Mouse (Mus musculus) thymus, postnatal 4 days (tissue): ENCODE data around the gene Bcas3.
A peak's percentile ranks its signal among the peaks of the same experiment; 100 is the strongest.

Source experiments
- DNase-seq: peaks from one replicate; pipeline ENCODE4 v3.0.0; 2021

Gene Bcas3

GRCm38 (mm10) chr11:85380046-85380445 lies 27.1 kb downstream of the Bcas3 start:
- DNase-seq: no peak

DNA sequence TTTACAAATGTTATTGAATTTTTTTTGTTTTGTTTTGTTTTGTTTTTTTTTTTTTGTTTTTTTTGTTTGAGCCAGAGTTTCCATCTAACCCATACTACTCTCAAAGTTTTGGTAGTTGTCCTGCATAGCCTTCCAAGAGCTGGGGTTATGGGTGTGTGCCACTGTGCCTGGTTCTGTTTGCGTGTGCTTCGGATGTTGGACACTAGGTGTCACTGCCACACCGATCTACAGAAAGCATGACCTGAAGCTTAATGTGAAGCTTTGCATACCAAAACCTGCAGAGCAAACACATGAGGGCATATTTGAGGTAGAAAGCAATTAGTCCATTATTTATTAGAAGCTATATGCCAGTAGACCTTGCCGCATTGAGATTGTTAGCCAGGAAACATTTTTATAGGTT lies 29.1 kb downstream of the Bcas3 start:
- peak; percentile 74 for DNase-seq

DNA sequence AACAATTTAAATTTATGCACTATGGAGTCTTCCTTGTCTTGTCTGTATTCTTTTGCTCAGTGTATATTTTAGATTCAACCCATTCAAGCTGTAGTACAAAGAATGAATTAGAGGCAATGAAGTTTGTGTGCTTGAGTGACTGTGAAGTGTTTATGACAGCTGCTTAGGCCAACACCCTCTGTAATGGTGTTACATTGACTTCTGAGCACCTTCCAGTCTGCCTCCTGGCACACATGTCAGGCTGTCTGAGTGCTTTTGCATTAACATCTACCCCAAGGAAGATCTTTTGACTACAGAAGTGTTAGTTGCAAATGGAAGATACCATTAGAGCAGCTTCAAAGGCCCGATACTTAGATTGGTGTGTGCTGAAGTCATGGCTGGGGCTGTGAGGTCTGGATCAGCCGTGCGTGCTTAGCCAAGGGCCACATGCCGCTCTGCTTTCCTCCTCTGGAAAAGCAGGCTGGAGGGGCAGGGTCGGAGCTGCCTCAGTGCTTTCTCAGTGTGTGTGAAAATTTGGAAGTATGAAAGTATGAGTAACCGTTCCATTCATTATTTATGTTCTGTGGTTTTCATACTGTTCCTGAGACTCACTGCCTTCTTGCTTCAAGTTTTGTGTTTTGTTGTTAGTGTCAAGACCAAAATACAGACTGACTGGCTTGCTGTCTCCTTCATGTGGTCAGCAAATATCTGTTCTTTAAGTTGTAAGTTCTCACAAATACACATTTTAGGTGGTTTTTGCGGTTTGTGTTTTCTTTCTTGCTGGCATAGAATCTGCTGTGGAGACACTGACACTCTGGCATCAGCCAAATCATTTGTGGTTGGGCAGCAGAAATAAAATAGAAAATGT lies 31.2 kb downstream of the Bcas3 start:
- no peak for DNase-seq

GRCm38 (mm10) chr11:85392179-85392863 lies 39.4 kb downstream of the Bcas3 start:
- no peak for DNase-seq

GRCm38 (mm10) chr11:85392864-85393220 lies 39.9 kb downstream of the Bcas3 start:
- DNase-seq: no peak

GRCm38 (mm10) chr11:85393990-85394389 lies 41.0 kb downstream of the Bcas3 start:
- no peak for DNase-seq

GRCm38 (mm10) chr11:85395361-85395760 lies 42.4 kb downstream of the Bcas3 start:
- no peak for DNase-seq

DNA sequence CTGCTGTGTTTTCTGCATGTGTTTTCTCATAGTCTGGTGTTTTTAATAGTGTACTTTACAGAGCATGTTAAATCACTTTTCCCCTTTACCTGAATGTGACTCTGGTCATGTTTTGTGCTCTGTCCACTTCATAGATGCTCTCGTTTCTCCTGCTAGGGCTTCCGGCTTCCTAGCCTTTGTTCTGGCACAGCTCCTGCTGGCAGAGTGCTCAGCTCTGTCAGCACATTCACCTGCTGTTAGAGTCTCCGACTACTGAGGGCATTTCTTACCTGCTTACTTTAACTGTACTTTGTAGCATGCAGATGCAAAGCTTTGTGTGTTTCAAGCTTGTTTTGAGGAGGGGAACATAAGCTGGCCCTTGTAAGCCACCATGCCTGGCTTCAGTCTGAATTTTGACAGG lies 53.6 kb downstream of the Bcas3 start:
- DNase-seq: no peak

DNA sequence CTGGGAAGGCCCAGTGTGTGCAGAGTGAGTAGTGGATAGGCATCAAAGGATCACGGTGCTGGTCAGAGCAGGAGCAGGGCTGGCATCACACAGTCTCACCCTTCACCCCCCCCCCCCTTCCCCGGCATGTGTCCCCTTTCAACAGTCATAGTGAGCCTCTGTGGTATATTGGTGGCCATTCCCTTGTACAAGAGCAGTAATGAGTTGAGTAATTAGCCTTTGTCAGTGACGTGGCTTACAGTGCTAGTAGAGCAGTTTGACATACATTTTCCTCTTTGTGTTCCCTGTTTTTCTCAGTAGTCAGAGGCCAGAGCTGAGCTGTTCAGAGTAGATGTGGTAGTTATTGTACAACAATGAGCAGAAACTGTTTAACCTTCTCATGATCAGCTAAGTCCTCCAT lies 54.7 kb downstream of the Bcas3 start:
- DNase-seq: no peak

GRCm38 (mm10) chr11:85412319-85412718 lies 59.4 kb downstream of the Bcas3 start:
- DNase-seq: no peak

- DNase-seq: no peak
These were observed 61.5 kb downstream of the Bcas3 start for GRCm38 (mm10) chr11:85414476-85414875.

- no peak for DNase-seq
These were observed 74.4 kb downstream of the Bcas3 start for GRCm38 (mm10) chr11:85427353-85427752.

DNA sequence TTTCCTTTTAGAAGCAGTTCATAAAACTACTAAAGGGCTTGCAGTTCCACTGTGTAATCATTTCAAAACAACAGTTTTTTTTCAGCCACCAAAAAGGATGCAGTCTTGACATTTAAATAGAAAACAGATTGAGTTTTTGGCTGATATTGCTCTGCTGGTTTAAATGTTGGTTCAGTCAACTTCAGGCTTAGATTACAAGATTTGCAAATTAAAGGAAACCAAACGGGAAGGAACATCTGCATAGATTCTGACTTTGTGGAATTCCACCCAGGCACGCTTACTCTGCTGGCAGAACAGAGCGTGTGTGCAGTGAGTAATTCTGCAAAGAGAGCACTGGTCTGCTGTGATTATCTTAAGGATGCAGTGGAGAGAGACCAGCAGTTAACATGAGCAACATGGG lies 75.3 kb downstream of the Bcas3 start:
- no peak for DNase-seq

DNA sequence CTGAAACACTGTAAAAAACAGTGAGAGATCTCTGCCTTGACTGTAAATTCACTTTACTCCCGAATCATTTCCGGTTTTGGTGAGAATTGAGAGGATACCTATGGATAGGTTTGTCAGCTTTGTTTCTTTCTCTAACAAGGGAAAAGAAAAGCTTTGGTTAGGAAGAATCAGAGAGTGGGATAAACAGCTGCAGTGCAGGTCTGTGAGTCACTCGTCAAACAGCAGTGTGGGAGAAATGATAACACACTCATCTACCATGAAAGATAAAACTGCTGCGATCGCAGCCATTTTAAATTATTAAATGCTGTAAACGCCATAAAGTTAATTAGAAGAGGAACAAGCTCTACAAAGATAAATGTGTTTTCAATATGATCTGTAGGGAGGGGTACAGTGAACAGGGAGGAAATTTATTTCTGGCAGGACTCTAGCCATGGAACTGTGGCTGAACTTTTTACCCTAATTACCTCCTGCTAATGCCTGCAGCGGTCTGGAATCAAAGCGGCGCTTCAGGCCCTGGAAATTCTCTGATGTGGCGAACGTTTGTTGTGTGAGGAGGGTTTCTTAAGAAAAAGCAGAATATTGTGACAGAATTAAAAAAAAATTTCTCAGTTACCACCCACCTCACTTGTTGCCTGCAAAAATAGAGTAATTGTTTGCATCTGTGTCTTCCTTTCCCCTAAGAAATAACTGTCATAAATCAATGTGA lies 77.9 kb downstream of the Bcas3 start:
- DNase-seq: no peak

GRCm38 (mm10) chr11:85447375-85447774 lies 94.4 kb downstream of the Bcas3 start:
- DNase-seq: peak; percentile 10

DNA sequence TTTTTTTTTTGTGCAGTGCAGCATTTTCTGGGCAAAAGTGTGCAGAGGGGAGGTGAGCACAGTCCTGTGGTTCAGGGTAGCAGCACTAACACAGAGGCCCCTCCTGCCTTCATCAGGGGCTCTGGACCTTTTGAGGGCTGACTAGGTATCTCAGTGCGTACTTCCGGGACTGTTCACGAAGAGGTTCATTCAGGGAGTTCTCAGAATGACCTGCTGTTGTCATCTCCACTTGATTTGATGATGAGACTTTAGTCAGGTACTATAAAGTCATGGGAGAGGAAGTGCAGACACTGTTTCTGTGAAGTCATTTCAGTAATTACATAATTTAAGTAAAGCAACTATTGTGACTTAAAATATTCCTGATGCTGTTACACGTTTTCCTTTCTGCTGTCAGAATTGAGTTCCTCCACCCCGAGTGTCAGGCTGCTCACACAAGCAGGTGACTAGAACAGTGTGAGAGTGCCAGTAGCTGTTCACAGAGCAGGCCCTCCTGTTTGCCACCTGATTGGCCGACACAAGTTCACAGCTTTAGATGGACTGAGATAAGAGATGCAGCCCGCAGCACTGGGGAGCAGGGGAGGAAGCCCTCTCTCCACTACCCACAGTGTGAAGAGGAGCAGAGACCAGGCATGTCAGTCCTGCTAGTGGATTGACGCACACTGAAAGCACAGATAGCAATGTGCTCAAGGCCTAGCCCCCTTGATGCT lies 100.8 kb downstream of the Bcas3 start:
- DNase-seq: peak; percentile 47

DNA sequence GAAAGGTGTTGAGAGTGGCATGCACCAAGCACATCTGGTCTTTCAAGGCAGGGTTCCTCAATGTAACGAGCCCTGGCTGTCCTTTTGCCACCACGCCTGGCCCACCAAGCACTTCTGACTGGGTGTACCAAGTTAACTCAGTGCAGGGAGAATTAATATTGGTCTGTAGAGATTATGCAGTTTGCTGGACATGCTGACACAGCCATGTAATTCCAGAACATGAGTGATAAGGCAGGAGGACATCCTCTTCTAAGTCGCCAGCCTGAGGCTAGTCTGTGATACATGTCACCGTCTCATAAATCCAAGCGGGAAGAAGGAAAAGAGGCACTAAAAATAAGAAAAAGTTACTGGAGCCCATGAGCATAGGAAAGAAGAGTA lies 101.3 kb downstream of the Bcas3 start:
- DNase-seq: no peak

GRCm38 (mm10) chr11:85461536-85461935 lies 108.6 kb downstream of the Bcas3 start:
- DNase-seq: no peak

DNA sequence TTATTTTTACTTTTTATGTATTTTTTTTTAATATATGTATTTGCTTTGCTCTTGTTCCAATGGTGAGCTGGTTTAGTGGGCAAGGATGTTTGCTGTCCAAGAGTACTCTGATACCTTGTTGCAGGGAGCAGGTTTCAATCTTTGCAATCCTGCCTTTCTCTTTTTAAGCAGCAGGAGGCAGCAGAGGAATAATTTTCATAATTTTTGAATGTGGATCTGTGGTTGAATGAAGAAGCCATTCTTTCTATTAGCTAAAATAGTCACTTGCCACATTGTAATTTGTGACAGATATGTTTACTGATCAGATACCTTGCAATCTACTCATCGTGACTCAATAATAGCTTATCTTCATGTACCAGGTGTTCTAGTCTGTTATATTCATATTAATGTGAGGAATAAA lies 116.6 kb downstream of the Bcas3 start:
- peak; percentile 22 for DNase-seq

GRCm38 (mm10) chr11:85470508-85470907 lies 117.5 kb downstream of the Bcas3 start:
- DNase-seq: no peak

GRCm38 (mm10) chr11:85474326-85474725 lies 121.4 kb downstream of the Bcas3 start:
- no peak for DNase-seq

DNA sequence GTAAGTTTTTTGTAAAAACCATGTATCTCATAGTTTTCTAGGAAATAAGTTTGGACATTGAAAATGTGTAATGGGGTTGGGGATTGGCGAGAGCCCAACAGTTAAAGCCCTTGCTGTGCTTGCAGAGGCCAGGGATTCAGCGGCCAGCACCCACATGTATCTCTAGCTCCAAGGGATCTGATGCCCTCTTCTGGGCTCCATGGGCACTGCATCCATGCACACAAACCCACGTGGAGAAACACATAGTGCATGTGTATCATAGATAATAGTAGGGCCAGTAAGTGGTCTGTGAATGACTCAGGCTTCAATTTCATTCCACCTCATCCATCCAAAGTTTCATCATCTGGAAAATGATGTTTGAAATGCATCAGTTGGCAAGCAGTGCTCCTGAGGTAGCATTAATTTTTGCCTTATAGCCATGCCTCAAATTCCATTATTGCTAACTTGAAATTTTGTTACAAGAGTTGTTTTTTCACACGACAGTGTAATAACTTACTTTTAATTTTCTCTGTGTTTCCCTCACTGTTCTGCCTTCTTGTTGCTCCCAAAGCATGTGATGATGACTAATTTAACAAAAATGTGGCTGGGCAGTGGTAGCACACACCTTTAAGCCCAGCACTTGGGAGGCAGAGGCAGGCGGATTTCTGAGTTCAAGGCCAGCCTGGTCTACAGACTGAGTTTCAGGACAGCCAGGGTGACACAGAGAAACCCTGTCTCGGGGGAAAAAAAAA lies 129.9 kb downstream of the Bcas3 start:
- DNase-seq: peak; percentile 66
